7 mouse cellular contexts compared by ENCODE assay signal in the genomic region with DNA sequence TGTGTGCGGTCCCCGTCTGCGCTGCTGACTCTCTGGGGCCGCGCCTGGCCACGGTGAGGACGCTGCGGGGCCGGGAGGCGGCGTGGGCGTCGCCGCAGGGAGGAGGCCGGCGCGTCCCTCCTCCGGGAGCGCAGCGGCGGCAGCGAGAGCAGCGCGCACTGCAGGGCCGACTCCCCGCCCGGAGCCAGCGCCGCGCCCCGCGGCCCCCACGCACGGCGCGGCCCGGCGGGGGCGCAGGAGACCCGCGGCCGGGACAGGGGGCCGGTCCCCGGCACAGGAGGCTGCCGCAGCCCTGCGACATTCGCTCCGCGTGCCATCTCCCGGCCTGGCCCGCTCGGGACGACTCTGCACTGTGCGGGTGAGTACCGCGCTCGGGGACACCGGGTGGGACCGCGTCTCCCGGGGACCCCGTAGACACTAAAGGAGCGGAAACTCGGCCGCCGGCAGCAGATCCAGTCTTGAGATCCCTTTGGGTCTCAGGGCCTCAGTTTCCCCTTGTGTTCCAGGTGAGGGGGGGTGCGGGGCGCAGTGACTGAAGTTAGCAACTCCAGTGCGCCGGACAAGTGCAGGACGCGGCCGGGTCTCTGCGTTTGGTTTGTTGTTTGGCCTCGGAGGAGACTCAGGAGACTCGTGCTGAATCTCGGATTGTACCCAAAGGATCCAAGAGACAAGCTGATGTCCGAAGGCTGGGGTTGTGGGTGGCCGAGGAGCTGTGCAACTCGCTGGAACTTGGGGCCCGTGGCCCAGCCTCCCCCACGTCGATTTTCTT. TPM values are rescaled to one million over a fixed set of nuclear protein-coding genes. Genes with fewer than 3 reads are reported as not detected.
DNase-seq lines count a peak whose midpoint lies in the region; ATAC-seq lines count a peak whose summit lies in the region.

Gene Eya2, plus strand, starts transcription at position 126 of the 769 bp plus-strand sequence.

- ATAC-seq in megakaryocyte, adult 5-6 weeks (ENCODE audit: poor library complexity, severe bottlenecking), result no peak
- ATAC-seq in hindbrain, embryonic 14.5 days (ENCODE audit: low FRiP score), result peak; percentile 31; the same call in 1 of the 2 replicates
- ATAC-seq in midbrain, embryonic 16.5 days, result no peak
- no peak for ATAC-seq in erythroblast, adult 5-6 weeks (replicated peaks; ENCODE audit: low FRiP score, poor library complexity, severe bottlenecking)

- under 1% methylated on average over 77 of the region's 83 CpGs for WGBS in forebrain, embryonic 10.5 days
- WGBS in hindbrain, embryonic 14.5 days, result 1% methylated on average over 56 of the region's 83 CpGs
- under 1% methylated on average over 44 of the region's 83 CpGs for WGBS in midbrain, embryonic 16.5 days

- H3K9ac ChIP-seq in hindbrain, embryonic 14.5 days, result peak within 1 kb of the TSS; percentile 74
- H3K9ac ChIP-seq in midbrain, embryonic 16.5 days (ENCODE audit: low read depth, low read length), result peak within 1 kb of the TSS; percentile 58

- no peaks in the 10 kb centered on the region for H3K36me3 ChIP-seq in megakaryocyte, embryonic 14.5 days (replicated peaks; ENCODE audit: low read length)
- no peaks in the 10 kb centered on the region for H3K36me3 ChIP-seq in forebrain, embryonic 10.5 days (replicated peaks)
- no peaks in the 10 kb centered on the region for H3K36me3 ChIP-seq in hindbrain, embryonic 14.5 days (replicated peaks; ENCODE audit: control insufficient read depth, insufficient read depth)
- no peaks in the 10 kb centered on the region for H3K36me3 ChIP-seq in midbrain, embryonic 16.5 days (ENCODE audit: control insufficient read depth, insufficient read depth, low read length)

- H3K4me2 ChIP-seq in hindbrain, embryonic 14.5 days (replicated peaks), result peak within 1 kb of the TSS; percentile 96
- H3K4me2 ChIP-seq in midbrain, embryonic 16.5 days (ENCODE audit: low read length), result peak within 1 kb of the TSS; percentile 81

- peaks cover 35% of the 10 kb centered on the region for H3K4me1 ChIP-seq in megakaryocyte, embryonic 14.5 days
- peaks cover 64% of the 10 kb centered on the region for H3K4me1 ChIP-seq in forebrain, embryonic 10.5 days
- H3K4me1 ChIP-seq in hindbrain, embryonic 14.5 days (replicated peaks; ENCODE audit: control insufficient read depth, insufficient read depth, low read length), result peaks cover 6% of the 10 kb centered on the region; the same call in 1 of the 2 replicates
- H3K4me1 ChIP-seq in midbrain, embryonic 16.5 days (ENCODE audit: control insufficient read depth, insufficient read depth, low read length), result peaks cover 3% of the 10 kb centered on the region

- H3K9me3 ChIP-seq in megakaryocyte, embryonic 14.5 days, result no peaks in the 10 kb centered on the region
- peaks cover 6% of the 10 kb centered on the region for H3K9me3 ChIP-seq in forebrain, embryonic 10.5 days
- H3K9me3 ChIP-seq in hindbrain, embryonic 14.5 days (ENCODE audit: control insufficient read depth, low read length), result no peaks in the 10 kb centered on the region
- no peaks in the 10 kb centered on the region; the same call in 1 of the 2 replicates for H3K9me3 ChIP-seq in midbrain, embryonic 16.5 days (replicated peaks; ENCODE audit: control insufficient read depth, low read length, poor library complexity, severe bottlenecking)

- peak within 1 kb of the TSS; percentile 92 for H3K4me3 ChIP-seq in megakaryocyte, embryonic 14.5 days (replicated peaks)
- peak within 1 kb of the TSS; percentile 81 for H3K4me3 ChIP-seq in forebrain, embryonic 10.5 days
- peak within 1 kb of the TSS; percentile 59 for H3K4me3 ChIP-seq in hindbrain, embryonic 14.5 days (replicated peaks; ENCODE audit: low read length)
- peak within 1 kb of the TSS; percentile 51 for H3K4me3 ChIP-seq in midbrain, embryonic 16.5 days (ENCODE audit: low read depth, low read length)

- peak within 1 kb of the TSS; percentile 88 for H3K27ac ChIP-seq in forebrain, embryonic 10.5 days
- H3K27ac ChIP-seq in hindbrain, embryonic 14.5 days, result peak within 1 kb of the TSS; percentile 43; the same call in 1 of the 2 replicates
- no peak within 1 kb of the TSS for H3K27ac ChIP-seq in midbrain, embryonic 16.5 days (ENCODE audit: low read length)

- H3K27me3 ChIP-seq in megakaryocyte, embryonic 14.5 days (replicated peaks), result peaks cover 70% of the 10 kb centered on the region
- peaks cover 72% of the 10 kb centered on the region for H3K27me3 ChIP-seq in forebrain, embryonic 10.5 days (ENCODE audit: poor library complexity, severe bottlenecking)
- peaks cover 11% of the 10 kb centered on the region; the same call in 1 of the 2 replicates for H3K27me3 ChIP-seq in hindbrain, embryonic 14.5 days (ENCODE audit: control insufficient read depth, insufficient read depth, low read length)
- peaks cover 19% of the 10 kb centered on the region for H3K27me3 ChIP-seq in midbrain, embryonic 16.5 days (ENCODE audit: control insufficient read depth, insufficient read depth, low read depth, low read length)

- DNase-seq in forebrain, embryonic 10.5 days (ENCODE audit: extremely low spot score, low spot score), result peak; percentile 56
- DNase-seq in hindbrain, embryonic 14.5 days (ENCODE audit: low spot score), result no peak
- DNase-seq in layer of hippocampus, postnatal 10 days (ENCODE audit: low spot score in 2 of 2), result no peak

RNA-seq across cellular contexts. Expression of gene Eya2, which starts in this region (rescaled TPM):
- 16.3 and 25.6 TPM in 2 replicates for polyA plus RNA-seq in megakaryocyte, embryonic 14.5 days (2012; ENCODE audit: insufficient read depth, low replicate concordance)
- 1.1 and 2.3 TPM in 2 replicates for total RNA-seq in megakaryocyte, adult 5-6 weeks (2015)
- total RNA-seq in megakaryocyte, adult 5-6 weeks (2017), result 0.55 and 1.3 TPM in 2 replicates
- 18.0 and 24.2 TPM in 2 replicates for polyA plus RNA-seq in forebrain, embryonic 10.5 days (2016; fragmentation: Nextera tagmentation; extraction: Ambion mirVana)
- 7.9 and 10.0 TPM in 2 replicates for polyA plus RNA-seq in hindbrain, embryonic 14.5 days (2014; fragmentation: Nextera tagmentation; extraction: Ambion mirVana)
- polyA plus RNA-seq in midbrain, embryonic 16.5 days (2015; fragmentation: Nextera tagmentation; extraction: Ambion mirVana), result 3.4 and 3.6 TPM in 2 replicates
- not detected in 2 replicates for total RNA-seq in erythroblast, adult 5-6 weeks (2015; ENCODE audit: low replicate concordance)
- total RNA-seq in erythroblast, adult 5-6 weeks (2017; ENCODE audit: low replicate concordance), result 0.09 and 0.28 TPM in 2 replicates
- 1 to 10 TPM; 4.0 to 5.3 TPM for total RNA-seq in layer of hippocampus, postnatal 10 days (2021)
